11 mouse cellular contexts compared by ENCODE assay signal in the genomic region with DNA sequence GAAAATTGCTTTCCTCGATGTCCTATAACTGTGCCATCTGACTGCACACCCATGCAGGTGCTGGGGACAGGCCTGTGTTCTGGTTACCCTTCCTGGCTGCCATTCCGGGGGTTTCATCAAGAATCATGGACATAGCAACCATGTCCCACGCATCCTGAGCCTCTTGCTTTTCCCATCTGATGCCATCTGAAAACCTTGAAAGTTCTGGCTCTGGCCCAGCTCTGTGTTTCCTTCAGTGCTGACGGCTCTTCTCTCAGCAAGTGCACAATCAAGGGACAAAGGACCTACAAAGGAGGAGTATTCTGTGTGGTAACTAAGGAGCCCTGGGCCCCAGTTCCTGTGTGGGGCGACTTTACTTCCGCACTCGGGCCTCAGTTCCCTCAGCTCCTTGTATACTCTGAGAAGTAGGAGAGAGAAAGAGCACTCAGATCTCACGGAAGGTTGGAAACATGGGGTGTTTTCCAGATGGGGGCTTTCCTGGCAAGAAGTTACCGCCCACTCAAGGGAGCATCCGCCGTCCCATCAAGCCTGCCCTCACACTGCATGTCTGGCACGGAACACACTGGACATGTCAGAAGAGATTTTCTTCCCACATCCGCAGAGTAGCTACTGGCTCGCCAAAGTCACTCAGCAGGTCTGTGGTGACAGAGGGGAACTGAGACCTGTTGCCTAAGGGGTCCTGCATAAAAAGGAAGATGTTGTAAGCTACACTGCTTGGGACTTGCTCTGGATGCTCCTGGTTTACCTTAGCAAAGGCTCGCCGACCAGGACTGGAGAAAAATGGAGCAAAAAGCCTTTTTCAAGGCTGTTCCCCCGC. TPM values are rescaled to one million over a fixed set of nuclear protein-coding genes. Genes with fewer than 3 reads are reported as not detected.
DNase-seq lines count a peak whose midpoint lies in the region; ATAC-seq and TF ChIP-seq lines count a peak whose summit lies in the region.
"Had no signal": no experiment of that assay in that cellular context is flagged by ENCODE, and none has a peak within 500 bp of the region (broad histone marks: within the 10 kb centered on the region; RNA-seq: fewer than 3 reads in every experiment).

No protein-coding gene starts in this region.

- peak; percentile 29 to 38 for DNase-seq in left cerebral cortex, postnatal 25 days (ENCODE audit: low spot score in 2 of 2)
- no peak for DNase-seq in left cerebral cortex, adult 8-10 months (ENCODE audit: low spot score in 2 of 2)
- peak; percentile 23 for DNase-seq in CD4-positive helper T cell, adult 2 months (ENCODE audit: low read depth, low spot score)
- DNase-seq in adrenal gland, adult 8-10 months = peak; percentile 19
- no peak for DNase-seq in gastrocnemius, postnatal 10 days
- no peak for DNase-seq in left cerebral cortex, adult 2 months (ENCODE audit: extremely low spot score in 1 of 2, low spot score in 2 of 2)
- no peak for DNase-seq in retina, embryonic 14.5 days (ENCODE audit: low spot score)

- intact Hi-C loops in left cerebral cortex, postnatal 25 days (cut with DNase I) = no loop called here
- intact Hi-C loops in left cerebral cortex, adult 2 months (cut with DNase I) = no loop called here

- no peak overlapping the region for H3K27ac ChIP-seq in left cerebral cortex, adult 2 months
- H3K27ac ChIP-seq: intestine, embryonic 15.5 days; limb, embryonic 12.5 days; stomach, embryonic 15.5 days had no signal

- peak; percentile 88 for ATAC-seq in megakaryocyte progenitor cell, adult 5-6 weeks (replicated peaks; ENCODE audit: poor library complexity)
- ATAC-seq: intestine, embryonic 15.5 days had no signal

- TF ChIP-seq CTCF in left cerebral cortex, adult 2 months (IDR thresholded peaks at IDR 0.05) = no peak

- H3K4me3 ChIP-seq in left cerebral cortex, adult 2 months = no peak overlapping the region
- H3K4me3 ChIP-seq: intestine, embryonic 15.5 days; limb, embryonic 12.5 days; stomach, embryonic 15.5 days had no signal

RNA-seq across cellular contexts. Expression of gene Tbc1d8, which starts 24.5 kb away (rescaled TPM):
- 10 to 100 TPM; 14.2 to 23.3 TPM for total RNA-seq in left cerebral cortex, postnatal 25 days (2021)
- total RNA-seq in left cerebral cortex, adult 8-10 months (2022) = 10 to 100 TPM; 28.5 to 32.2 (median 29.6) TPM
- 10 to 100 TPM in 2 of 4 experiments, 1 to 10 TPM in 2; 6.8 to 15.1 (median 11.5) TPM for total RNA-seq in adrenal gland, adult 8-10 months (2022)
- 27.7 and 29.1 TPM in 2 replicates for total RNA-seq in megakaryocyte progenitor cell, adult 5-6 weeks (2015)
- 13.0 and 15.9 TPM in 2 replicates for total RNA-seq in megakaryocyte progenitor cell, adult 5-6 weeks (2017)
- 10 to 100 TPM in 1 of 2 experiments, 1 to 10 TPM in 1; 10.0 to 13.0 TPM for total RNA-seq in gastrocnemius, postnatal 10 days (2021)
- 10 to 100 TPM; 18.3 to 20.2 TPM for total RNA-seq in left cerebral cortex, adult 2 months (2021)

RNA-seq across cellular contexts. Expression of gene Cnot11, which starts 31.8 kb away (rescaled TPM):
- 10 to 100 TPM; 24.4 to 24.6 TPM for total RNA-seq in left cerebral cortex, postnatal 25 days (2021)
- total RNA-seq in left cerebral cortex, adult 8-10 months (2022) = 10 to 100 TPM; 23.5 to 28.0 (median 25.1) TPM
- total RNA-seq in adrenal gland, adult 8-10 months (2022) = 10 to 100 TPM; 20.6 to 25.8 (median 22.9) TPM
- total RNA-seq in megakaryocyte progenitor cell, adult 5-6 weeks (2015) = 24.4 and 32.5 TPM in 2 replicates
- 25.4 and 29.1 TPM in 2 replicates for total RNA-seq in megakaryocyte progenitor cell, adult 5-6 weeks (2017)
- total RNA-seq in gastrocnemius, postnatal 10 days (2021) = 10 to 100 TPM; 19.2 to 19.6 TPM
- 10 to 100 TPM; 22.8 to 26.4 TPM for total RNA-seq in left cerebral cortex, adult 2 months (2021)

Comparison
In these comparisons a context has a peak if more than half of its experiments do, and no peak if none do; other contexts are left out.
1. DNase-seq: peak in left cerebral cortex, postnatal 25 days (2 of 2), CD4-positive helper T cell, adult 2 months (single experiment) and adrenal gland, adult 8-10 months (single experiment); none in left cerebral cortex, adult 8-10 months (0 of 2), gastrocnemius, postnatal 10 days (single experiment), left cerebral cortex, adult 2 months (0 of 2) and retina, embryonic 14.5 days (single experiment).